Mouse (Mus musculus) spleen, adult 18-20 months (tissue): ENCODE results near the gene Ccdc106.

ENCODE experiments used
- DNase-seq, 2 experiments: peaks; one replicate each; pipeline ENCODE4 v3.0.0; 2022; ENCODE audit warnings: mixed read lengths in 2 of 2

Ccdc106 gene

GRCm38 (mm10) chr7:5083325-5084105 is 63.2 kb downstream of the Ccdc106 start:
- peak; percentile 42 to 46 for DNase-seq

GRCm38 (mm10) chr7:5085512-5085911 is 65.2 kb downstream of the Ccdc106 start:
- DNase-seq = no peak

GRCm38 (mm10) chr7:5086921-5087440 is 66.6 kb downstream of the Ccdc106 start:
- no peak for DNase-seq

GRCm38 (mm10) chr7:5087886-5088285 is 67.5 kb downstream of the Ccdc106 start:
- no peak for DNase-seq

GRCm38 (mm10) chr7:5089853-5090252 is 69.5 kb downstream of the Ccdc106 start:
- no peak for DNase-seq

GRCm38 (mm10) chr7:5091008-5091728 is 70.8 kb downstream of the Ccdc106 start:
- DNase-seq = no peak

GRCm38 (mm10) chr7:5092381-5092780 is 72.0 kb downstream of the Ccdc106 start:
- DNase-seq = no peak

- DNase-seq = no peak
These were observed 72.6 kb downstream of the Ccdc106 start for GRCm38 (mm10) chr7:5092831-5093510.

GRCm38 (mm10) chr7:5098769-5099168 is 78.4 kb downstream of the Ccdc106 start:
- no peak for DNase-seq

GRCm38 (mm10) chr7:5099796-5100195 is 79.4 kb downstream of the Ccdc106 start:
- no peak for DNase-seq

GRCm38 (mm10) chr7:5101066-5101663 is 80.8 kb downstream of the Ccdc106 start:
- DNase-seq = peak; percentile 43 to 44

- no peak for DNase-seq
These were observed 82.2 kb downstream of the Ccdc106 start for GRCm38 (mm10) chr7:5102564-5102963.

GRCm38 (mm10) chr7:5108272-5108671 is 87.9 kb downstream of the Ccdc106 start:
- no peak for DNase-seq

- no peak for DNase-seq
These were observed 88.9 kb downstream of the Ccdc106 start for GRCm38 (mm10) chr7:5109301-5109700.
